Mouse (Mus musculus) right cerebral cortex, adult 2 months (tissue): ENCODE measurements around the gene Igflr1.

Experiments used
- DNase-seq, 2 experiments: peaks; one replicate each; pipeline ENCODE4 v3.0.0; 2021 to 2022; ENCODE audit warnings: low spot score in 2 of 2

Igflr1 gene

GRCm38 (mm10) chr7:30588676-30589434 lies 23.6 kb downstream of the Igflr1 start, which contains the start of gene Kmt2b:
Gene Kmt2b, minus strand, starts transcription at chr7:30588726.
- peak; percentile 94 to 95 for DNase-seq

GRCm38 (mm10) chr7:30589435-30590301 lies 24.4 kb downstream of the Igflr1 start:
- peak; percentile 75 to 83 for DNase-seq

- DNase-seq, result no peak
These were observed 25.8 kb downstream of the Igflr1 start for GRCm38 (mm10) chr7:30590927-30591604.

GRCm38 (mm10) chr7:30591605-30591951 lies 26.4 kb downstream of the Igflr1 start:
- DNase-seq, result no peak

GRCm38 (mm10) chr7:30592772-30593423 lies 27.7 kb downstream of the Igflr1 start:
- no peak for DNase-seq

GRCm38 (mm10) chr7:30593579-30594509 lies 28.6 kb downstream of the Igflr1 start:
- no peak for DNase-seq

GRCm38 (mm10) chr7:30594510-30595024 lies 29.3 kb downstream of the Igflr1 start:
- no peak for DNase-seq

- no peak for DNase-seq
These were observed 30.9 kb downstream of the Igflr1 start for GRCm38 (mm10) chr7:30596093-30596492.

DNA sequence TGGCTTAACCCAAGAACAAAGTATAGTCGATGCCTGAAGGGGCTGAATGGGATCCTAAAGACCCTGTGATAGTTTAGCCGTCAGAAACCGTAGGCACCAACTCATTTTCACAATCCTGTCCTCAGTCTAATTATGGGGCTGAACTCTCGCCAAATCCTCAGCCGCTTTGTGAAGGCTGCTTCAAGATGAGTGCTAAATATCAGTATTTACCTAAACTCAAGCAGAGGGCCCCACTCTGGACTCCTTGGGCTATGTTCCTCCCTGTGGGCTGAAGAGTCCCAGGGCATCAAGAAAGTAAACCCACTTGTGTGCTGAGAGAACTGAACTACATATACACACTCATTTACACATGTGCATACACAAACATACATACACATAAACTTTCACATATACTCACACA lies 31.6 kb downstream of the Igflr1 start:
- DNase-seq, result no peak

GRCm38 (mm10) chr7:30598786-30599185 lies 33.6 kb downstream of the Igflr1 start, which contains the start of gene Zbtb32:
Gene Zbtb32, minus strand, starts transcription at chr7:30598909.
- DNase-seq, result no peak

DNA sequence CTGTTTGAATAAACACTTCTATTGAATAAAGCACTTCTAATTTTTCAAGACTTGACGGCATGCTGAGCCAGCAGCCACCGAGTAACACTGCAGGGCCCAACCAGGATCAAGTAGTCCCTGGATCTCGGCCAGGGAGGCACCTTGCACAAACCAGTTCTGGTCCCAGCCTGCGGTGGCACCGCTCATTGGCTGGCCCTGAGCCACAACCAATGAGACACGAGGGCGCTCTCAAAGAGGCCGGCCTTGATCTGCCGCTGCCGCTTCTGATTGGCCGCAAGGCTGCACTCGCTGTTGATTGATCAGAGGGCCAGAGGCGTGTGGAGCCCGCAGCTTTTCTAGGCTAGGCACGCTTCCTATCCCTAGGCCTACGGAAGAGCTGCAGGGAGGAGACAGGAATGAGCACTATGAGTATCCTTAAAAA lies 34.7 kb downstream of the Igflr1 start:
- peak; percentile 90 to 92 for DNase-seq

GRCm38 (mm10) chr7:30600651-30601050 lies 35.4 kb downstream of the Igflr1 start:
- no peak for DNase-seq

GRCm38 (mm10) chr7:30602583-30602982 lies 37.4 kb downstream of the Igflr1 start:
- no peak for DNase-seq

- DNase-seq, result no peak
These were observed 39.2 kb downstream of the Igflr1 start for GRCm38 (mm10) chr7:30604424-30604823.

DNA sequence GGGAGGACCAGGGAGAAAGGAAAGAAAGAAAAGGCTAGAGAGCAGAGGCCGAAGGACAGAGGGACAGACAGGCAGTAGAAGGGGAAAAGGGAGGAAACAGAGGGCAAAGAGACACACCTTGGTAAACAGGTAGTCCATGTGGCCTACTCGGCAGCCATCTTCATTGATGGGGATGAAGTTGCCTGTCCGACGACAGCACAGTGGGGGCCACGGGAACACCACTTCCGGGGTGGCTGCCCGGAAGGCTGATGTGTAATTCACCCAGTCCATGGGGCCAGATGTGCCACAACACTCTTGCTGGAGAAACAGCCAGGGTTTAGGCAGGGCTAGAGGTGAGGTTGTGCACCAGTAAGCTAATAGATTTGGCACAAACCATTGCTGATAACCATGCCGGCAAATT lies 39.7 kb downstream of the Igflr1 start:
- no peak for DNase-seq

DNA sequence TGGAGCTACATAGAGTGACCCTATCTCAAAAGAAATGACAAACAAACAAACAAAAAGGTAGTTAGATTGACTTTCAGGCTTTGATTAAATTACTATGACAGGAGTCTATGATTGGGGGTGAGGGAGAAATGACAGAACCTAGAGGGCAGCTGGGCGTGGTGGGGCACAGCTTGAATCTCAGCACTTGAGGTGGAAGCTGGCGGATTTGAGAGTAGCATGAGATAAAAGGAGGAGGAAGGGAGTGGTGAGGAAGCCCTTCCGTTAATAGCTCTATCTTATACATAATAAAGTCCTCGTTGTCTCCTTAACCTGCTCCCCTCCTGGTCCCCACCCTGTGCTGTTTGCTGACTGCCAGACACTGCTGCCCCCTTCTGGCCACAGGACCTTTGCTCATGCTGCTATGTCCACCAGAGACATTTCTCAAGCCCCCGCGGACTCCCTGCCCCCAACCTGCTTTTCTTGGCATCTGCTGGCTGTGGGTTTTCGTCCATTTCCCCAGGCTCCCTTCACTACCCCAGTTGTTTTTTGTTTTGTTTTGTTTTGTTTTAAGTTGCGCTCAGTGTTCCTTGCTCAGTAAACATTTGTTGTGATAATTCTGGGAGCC lies 42.6 kb downstream of the Igflr1 start:
- peak in 1 of 2 experiments; percentile 34 for DNase-seq

GRCm38 (mm10) chr7:30608476-30608875 lies 43.2 kb downstream of the Igflr1 start:
- DNase-seq, result no peak

- DNase-seq, result no peak
These were observed 44.8 kb downstream of the Igflr1 start for GRCm38 (mm10) chr7:30610043-30610442.

GRCm38 (mm10) chr7:30612654-30613402 lies 47.6 kb downstream of the Igflr1 start, which contains the start of gene Upk1a:
Gene Upk1a, minus strand, starts transcription at chr7:30612847.
- no peak for DNase-seq
